Mouse (Mus musculus) thymus, adult 18-20 months (tissue): ENCODE measurements around the gene Irf3.

ENCODE experiments used
- DNase-seq, 2 experiments: peaks; one replicate each; pipeline ENCODE4 v3.0.0; 2022; ENCODE audit warnings: mixed read lengths in 2 of 2

Gene Irf3

GRCm38 (mm10) chr7:44974383-44975116 lies 22.9 kb upstream of the Irf3 start, which contains the start of gene Cpt1c:
Gene Cpt1c (minus strand): TSS chr7:44974851.
- DNase-seq: no peak

- no peak for DNase-seq
Observed at GRCm38 (mm10) chr7:44975117-44975419, 22.4 kb upstream of the Irf3 start.

- no peak for DNase-seq
Observed at GRCm38 (mm10) chr7:44978300-44978699, 19.1 kb upstream of the Irf3 start.

- no peak for DNase-seq
Observed at GRCm38 (mm10) chr7:44981539-44981938, 15.9 kb upstream of the Irf3 start.

- peak; percentile 64 to 67 for DNase-seq
Observed at GRCm38 (mm10) chr7:44983085-44983484, 14.4 kb upstream of the Irf3 start.

- no peak for DNase-seq
Observed at GRCm38 (mm10) chr7:44983944-44984832, 13.3 kb upstream of the Irf3 start.

- no peak for DNase-seq
Observed at GRCm38 (mm10) chr7:44984833-44985164, 12.6 kb upstream of the Irf3 start.

- DNase-seq: peak; percentile 52 to 71
Observed at GRCm38 (mm10) chr7:44985595-44986191, 11.8 kb upstream of the Irf3 start.

- peak; percentile 98 to 100 for DNase-seq
Observed at GRCm38 (mm10) chr7:44986192-44986878, 11.1 kb upstream of the Irf3 start, which contains the start of gene Prmt1. Gene Prmt1 (minus strand): TSS chr7:44986568.

GRCm38 (mm10) chr7:44986879-44987718 lies 10.3 kb upstream of the Irf3 start:
- DNase-seq: no peak

- no peak for DNase-seq
Observed at GRCm38 (mm10) chr7:44996672-44997071, 776 bp upstream of the Irf3 start.

GRCm38 (mm10) chr7:44997940-44998428 lies 536 bp downstream of the Irf3 start:
- DNase-seq: no peak

- no peak for DNase-seq
Observed at GRCm38 (mm10) chr7:44998501-44998955, 1.1 kb downstream of the Irf3 start, which contains the start of gene Bcl2l12. Gene Bcl2l12 (minus strand): TSS chr7:44998712.

GRCm38 (mm10) chr7:44999753-45000152 lies 2.3 kb downstream of the Irf3 start:
- DNase-seq: no peak

- no peak for DNase-seq
Observed at GRCm38 (mm10) chr7:45000539-45001114, 3.2 kb downstream of the Irf3 start.

GRCm38 (mm10) chr7:45002440-45002839 lies 5.0 kb downstream of the Irf3 start:
- no peak for DNase-seq

- no peak for DNase-seq
Observed at GRCm38 (mm10) chr7:45004546-45004945, 7.1 kb downstream of the Irf3 start.

GRCm38 (mm10) chr7:45005321-45005992 lies 8.0 kb downstream of the Irf3 start:
- DNase-seq: no peak

- no peak for DNase-seq
Observed at GRCm38 (mm10) chr7:45006503-45006902, 9.1 kb downstream of the Irf3 start.

- DNase-seq: no peak
Observed at GRCm38 (mm10) chr7:45007141-45007540, 9.7 kb downstream of the Irf3 start.

GRCm38 (mm10) chr7:45007846-45008245 lies 10.4 kb downstream of the Irf3 start:
- no peak for DNase-seq
